Comparison of ENCODE assay signal across 21 mouse cellular contexts in the genomic region with DNA sequence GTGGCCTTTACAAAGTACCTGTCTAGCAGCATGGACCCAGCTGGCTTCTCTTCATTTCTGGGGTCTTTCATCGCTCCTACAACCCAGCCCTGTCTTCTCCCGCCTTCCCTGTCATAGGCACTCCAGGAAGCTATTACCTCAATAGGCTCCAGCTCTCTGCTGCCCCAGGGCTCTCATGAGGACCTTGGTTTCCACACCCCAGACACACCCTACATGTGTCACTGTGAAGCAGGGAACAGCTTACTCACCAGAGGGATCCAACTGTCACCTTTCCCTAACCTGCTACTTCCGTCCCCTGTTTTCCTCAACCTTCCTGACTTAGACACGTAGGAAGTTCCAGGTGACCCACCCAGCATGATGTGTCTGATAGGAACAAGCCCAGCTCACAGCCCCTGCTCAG. TPM values are rescaled to one million over a fixed set of nuclear protein-coding genes. Genes with fewer than 3 reads are reported as not detected.
"Had no signal": no experiment of that assay in that cellular context is flagged by ENCODE, and none has a peak within 500 bp of the region (broad histone marks: within the 10 kb centered on the region; RNA-seq: fewer than 3 reads in every experiment).

No protein-coding gene starts in this region.

- H3K9ac ChIP-seq: liver, embryonic 14.5 days; liver, postnatal 0 days; lung, embryonic 14.5 days; midbrain, embryonic 13.5 days; neural tube, embryonic 13.5 days had no signal

- H3K9me3 ChIP-seq: megakaryocyte, embryonic 14.5 days; midbrain, embryonic 10.5 days; midbrain, embryonic 13.5 days; neural tube, embryonic 13.5 days had no signal

- H3K4me3 ChIP-seq: megakaryocyte, embryonic 14.5 days; midbrain, embryonic 10.5 days; midbrain, embryonic 13.5 days; myocyte; neural tube, embryonic 13.5 days had no signal

- DNase-seq: kidney, adult 18-20 months; layer of hippocampus, adult 9-11 months; left cerebral cortex, postnatal 4 days; liver, postnatal 0 days; lung, embryonic 14.5 days; retina, postnatal 1 day; right cerebral cortex, postnatal 25 days; thymus, postnatal 25 days had no signal

- ATAC-seq: inflammation-experienced regulatory T-cells, adult 6 months; liver, postnatal 0 days; lung, postnatal 0 days; midbrain, embryonic 13.5 days; midbrain, embryonic 16.5 days had no signal

- H3K4me2 ChIP-seq: liver, embryonic 11.5 days; lung, embryonic 14.5 days; midbrain, embryonic 13.5 days; neural tube, embryonic 13.5 days had no signal

- H3K27me3 ChIP-seq: megakaryocyte, embryonic 14.5 days; midbrain, embryonic 13.5 days; neural tube, embryonic 13.5 days had no signal

- H3K27ac ChIP-seq: kidney, postnatal 0 days; liver, embryonic 14.5 days; midbrain, embryonic 10.5 days; midbrain, embryonic 13.5 days; neural tube, embryonic 13.5 days had no signal

RNA-seq across cellular contexts. Expression of a gene that starts 57.8 kb away (rescaled TPM):
- total RNA-seq: monocyte, adult 5-6 weeks; neutrophil, adult 5-6 weeks had no signal
- polyA plus RNA-seq: inflammation-experienced regulatory T-cells, adult 6 months; liver, embryonic 14.5 days; myocyte had no signal
